Mouse (Mus musculus): Measurements from ENCODE around the gene Mark1. TPM values are rescaled to one million over a fixed set of nuclear protein-coding genes. Genes with fewer than 3 reads are reported as not detected.

The Mark1 gene
- polyA plus RNA-seq, 1 experiment: 49.7 TPM

- H3K4me3 ChIP-seq (ENCODE audit: insufficient read depth, low read length): peak overlapping the region; percentile 60
- H3K4me1 ChIP-seq (ENCODE audit: control insufficient read depth, insufficient read depth, low read length): peaks cover under 1% of the 10 kb centered on the region
- peak overlapping the region; percentile 66; the same call in 1 of the 2 replicates for H3K27ac ChIP-seq (ENCODE audit: insufficient read depth, low read length)
- TF ChIP-seq POLR2A (IDR thresholded peaks at IDR 0.05; ENCODE audit: extremely low read depth, insufficient read depth, low read length) (no peak), CTCF (IDR thresholded peaks at IDR 0.05; ENCODE audit: extremely low read depth, insufficient read depth, low read length) (no peak)
Measured at GRCm38 (mm10) chr1:184881861-184882260, 117.5 kb downstream of the Mark1 start.

GRCm38 (mm10) chr1:184881211-184881610 lies 118.2 kb downstream of the Mark1 start:
- Histone ChIP-seq H3K27ac (ENCODE audit: insufficient read depth, low read length) (no peak overlapping the region), H3K4me1 (ENCODE audit: control insufficient read depth, insufficient read depth, low read length) (peaks cover 2% of the 10 kb centered on the region), H3K4me3 (ENCODE audit: insufficient read depth, low read length) (peak overlapping the region; percentile 60; the same call in 1 of the 2 replicates)
- TF ChIP-seq POLR2A (IDR thresholded peaks at IDR 0.05; ENCODE audit: extremely low read depth, insufficient read depth, low read length) (no peak), CTCF (IDR thresholded peaks at IDR 0.05; ENCODE audit: extremely low read depth, insufficient read depth, low read length) (no peak)

- peak overlapping the region; percentile 59; the same call in 1 of the 2 replicates for H3K27ac ChIP-seq (ENCODE audit: insufficient read depth, low read length)
Measured at GRCm38 (mm10) chr1:184878860-184879259, 120.5 kb downstream of the Mark1 start.

GRCm38 (mm10) chr1:184877306-184877705 lies 122.1 kb downstream of the Mark1 start:
- H3K4me1 ChIP-seq (ENCODE audit: control insufficient read depth, insufficient read depth, low read length): peaks cover 2% of the 10 kb centered on the region
- TF ChIP-seq POLR2A (IDR thresholded peaks at IDR 0.05; ENCODE audit: extremely low read depth, insufficient read depth, low read length) (no peak), CTCF (IDR thresholded peaks at IDR 0.05; ENCODE audit: extremely low read depth, insufficient read depth, low read length) (no peak)
- no peak overlapping the region for H3K27ac ChIP-seq (ENCODE audit: insufficient read depth, low read length)
- no peak overlapping the region for H3K4me3 ChIP-seq (ENCODE audit: insufficient read depth, low read length)

More at GRCm38 (mm10) chr1:184878860-184879259, 120.5 kb downstream of the Mark1 start:
- H3K4me1 ChIP-seq (ENCODE audit: control insufficient read depth, insufficient read depth, low read length): peaks cover 2% of the 10 kb centered on the region
- no peak overlapping the region for H3K4me3 ChIP-seq (ENCODE audit: insufficient read depth, low read length)
- TF ChIP-seq CTCF (IDR thresholded peaks at IDR 0.05; ENCODE audit: extremely low read depth, insufficient read depth, low read length) (no peak), POLR2A (IDR thresholded peaks at IDR 0.05; ENCODE audit: extremely low read depth, insufficient read depth, low read length) (no peak)

GRCm38 (mm10) chr1:184873910-184874309 lies 125.5 kb downstream of the Mark1 start:
- H3K4me3 ChIP-seq (ENCODE audit: insufficient read depth, low read length): no peak overlapping the region
- H3K4me1 ChIP-seq (ENCODE audit: control insufficient read depth, insufficient read depth, low read length): peaks cover 3% of the 10 kb centered on the region
- no peak overlapping the region for H3K27ac ChIP-seq (ENCODE audit: insufficient read depth, low read length)
- no peak for TF ChIP-seq POLR2A (IDR thresholded peaks at IDR 0.05; ENCODE audit: extremely low read depth, insufficient read depth, low read length)
- TF ChIP-seq CTCF (IDR thresholded peaks at IDR 0.05; ENCODE audit: extremely low read depth, insufficient read depth, low read length): no peak

GRCm38 (mm10) chr1:184872069-184872819 lies 127.1 kb downstream of the Mark1 start:
- no peak for TF ChIP-seq CTCF (IDR thresholded peaks at IDR 0.05; ENCODE audit: extremely low read depth, insufficient read depth, low read length)
- TF ChIP-seq POLR2A (IDR thresholded peaks at IDR 0.05; ENCODE audit: extremely low read depth, insufficient read depth, low read length): no peak
- peaks cover 3% of the 10 kb centered on the region for H3K4me1 ChIP-seq (ENCODE audit: control insufficient read depth, insufficient read depth, low read length)
- no peak overlapping the region for H3K4me3 ChIP-seq (ENCODE audit: insufficient read depth, low read length)
- H3K27ac ChIP-seq (ENCODE audit: insufficient read depth, low read length): no peak overlapping the region

- H3K4me1 ChIP-seq (ENCODE audit: control insufficient read depth, insufficient read depth, low read length): 0 out of 2 replicates have a peak, but pooled peaks cover 1% of the 10 kb centered on the region
- TF ChIP-seq POLR2A (IDR thresholded peaks at IDR 0.05; ENCODE audit: extremely low read depth, insufficient read depth, low read length): no peak
- TF ChIP-seq CTCF (IDR thresholded peaks at IDR 0.05; ENCODE audit: extremely low read depth, insufficient read depth, low read length): no peak
- H3K4me3 ChIP-seq (ENCODE audit: insufficient read depth, low read length): no peak overlapping the region
- no peak overlapping the region for H3K27ac ChIP-seq (ENCODE audit: insufficient read depth, low read length)
Measured at GRCm38 (mm10) chr1:184871506-184871905, 127.9 kb downstream of the Mark1 start.

DNA sequence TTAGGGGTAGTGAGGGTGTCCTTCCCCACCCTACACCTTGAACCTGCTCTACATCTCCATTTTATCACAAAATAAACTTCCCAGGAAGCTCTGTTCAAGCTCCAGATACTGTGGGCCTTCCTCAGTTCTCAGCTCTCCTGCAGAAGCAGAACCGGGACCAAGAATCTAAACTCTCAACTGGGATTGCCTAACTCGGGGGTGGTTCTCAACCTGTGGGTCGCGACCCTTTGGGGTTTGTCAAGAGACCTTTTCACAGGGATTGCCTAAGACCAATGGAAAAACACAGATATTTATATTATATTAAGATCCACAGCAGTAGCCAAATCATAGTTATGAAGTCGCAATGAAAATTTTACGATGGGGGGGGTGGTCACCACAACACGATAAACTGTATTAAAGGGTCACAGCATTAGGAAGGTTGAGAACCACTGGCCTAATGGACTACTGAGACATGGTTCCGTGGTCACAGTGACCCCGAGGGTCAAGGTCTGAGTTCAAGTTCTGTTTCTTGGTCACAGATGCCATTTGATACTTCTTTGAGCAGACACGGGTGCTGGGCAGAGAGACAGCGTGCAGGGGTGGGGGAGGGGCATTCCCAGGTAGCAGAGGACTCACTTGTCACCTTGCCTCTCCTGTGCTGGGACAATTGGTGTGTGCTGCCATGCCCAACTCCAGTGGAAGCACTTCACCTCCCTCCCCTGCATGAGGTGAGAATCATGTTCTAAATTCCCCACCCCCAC lies 128.6 kb downstream of the Mark1 start:
- Histone ChIP-seq H3K4me1 (ENCODE audit: control insufficient read depth, insufficient read depth, low read length) (0 out of 2 replicates have a peak, but pooled peaks cover 1% of the 10 kb centered on the region), H3K4me3 (ENCODE audit: insufficient read depth, low read length) (no peak overlapping the region), H3K27ac (ENCODE audit: insufficient read depth, low read length) (no peak overlapping the region)
- TF ChIP-seq CTCF (IDR thresholded peaks at IDR 0.05; ENCODE audit: extremely low read depth, insufficient read depth, low read length) (no peak), POLR2A (IDR thresholded peaks at IDR 0.05; ENCODE audit: extremely low read depth, insufficient read depth, low read length) (no peak)

- TF ChIP-seq POLR2A (IDR thresholded peaks at IDR 0.05; ENCODE audit: extremely low read depth, insufficient read depth, low read length) (no peak), CTCF (IDR thresholded peaks at IDR 0.05; ENCODE audit: extremely low read depth, insufficient read depth, low read length) (no peak)
- Histone ChIP-seq H3K4me1 (ENCODE audit: control insufficient read depth, insufficient read depth, low read length) (0 out of 2 replicates have a peak, but pooled peaks cover 1% of the 10 kb centered on the region), H3K4me3 (ENCODE audit: insufficient read depth, low read length) (no peak overlapping the region), H3K27ac (ENCODE audit: insufficient read depth, low read length) (no peak overlapping the region)
Measured at GRCm38 (mm10) chr1:184869939-184870565, 129.3 kb downstream of the Mark1 start.
